Mouse (Mus musculus) yolk sac, embryonic 10.5 days (tissue): Measurements from ENCODE around the gene Themis3.

Experiments
- DNase-seq: peaks from one replicate; pipeline ENCODE4 v3.0.0-alpha.2; 2017; ENCODE audit warnings: low spot score

Themis3 gene

GRCm38 (mm10) chr17:66594435-66594834 is at the start of gene Themis3:
Themis3 (minus strand) TSS chr17:66594621.
- DNase-seq = no peak

- no peak for DNase-seq
Observed at GRCm38 (mm10) chr17:66637951-66638722, 43.7 kb upstream of the Themis3 start.

GRCm38 (mm10) chr17:66619996-66620656 is 25.7 kb upstream of the Themis3 start:
- no peak for DNase-seq

- DNase-seq = no peak
Observed at GRCm38 (mm10) chr17:66619255-66619826, 24.9 kb upstream of the Themis3 start.

- DNase-seq = no peak
Observed at GRCm38 (mm10) chr17:66610032-66610431, 15.6 kb upstream of the Themis3 start.

GRCm38 (mm10) chr17:66604931-66605330 is 10.5 kb upstream of the Themis3 start:
- no peak for DNase-seq

GRCm38 (mm10) chr17:66601171-66601570 is 6.8 kb upstream of the Themis3 start:
- DNase-seq = no peak

GRCm38 (mm10) chr17:66595867-66596266 is 1.4 kb upstream of the Themis3 start:
- no peak for DNase-seq

GRCm38 (mm10) chr17:66595256-66595655 is 835 bp upstream of the Themis3 start:
- DNase-seq = no peak

- DNase-seq = no peak
Observed at GRCm38 (mm10) chr17:66590353-66591075, 3.9 kb downstream of the Themis3 start.

GRCm38 (mm10) chr17:66589864-66590263 is 4.6 kb downstream of the Themis3 start:
- DNase-seq = no peak

- DNase-seq = no peak
Observed at GRCm38 (mm10) chr17:66586741-66587140, 7.7 kb downstream of the Themis3 start.

GRCm38 (mm10) chr17:66586078-66586477 is 8.3 kb downstream of the Themis3 start:
- DNase-seq = no peak

GRCm38 (mm10) chr17:66580990-66581389 is 13.4 kb downstream of the Themis3 start:
- DNase-seq = no peak

GRCm38 (mm10) chr17:66578007-66578406 is 16.4 kb downstream of the Themis3 start:
- DNase-seq = peak; percentile 5

- DNase-seq = no peak
Observed at GRCm38 (mm10) chr17:66577507-66577906, 16.9 kb downstream of the Themis3 start.

- DNase-seq = no peak
Observed at GRCm38 (mm10) chr17:66572677-66573060, 21.8 kb downstream of the Themis3 start.

- no peak for DNase-seq
Observed at GRCm38 (mm10) chr17:66571860-66572676, 22.4 kb downstream of the Themis3 start.

- DNase-seq = peak; percentile 11
Observed at GRCm38 (mm10) chr17:66564213-66564612, 30.2 kb downstream of the Themis3 start.

GRCm38 (mm10) chr17:66563551-66563950 is 30.9 kb downstream of the Themis3 start:
- DNase-seq = no peak

GRCm38 (mm10) chr17:66561380-66561779 is 33.0 kb downstream of the Themis3 start:
- DNase-seq = no peak
